Mouse (Mus musculus) embryonic stem cell, embryonic (primary cell): ENCODE data around the gene Sec11a.
"Not testable (repeated sequence)": the region's sequence is repeated elsewhere in the genome, so short reads cannot be mapped to it uniquely, and the experiment has no call there.

Experiments used
- CTCF ChIA-PET, 4 experiments: fragments of 300-600 bp in 2 of 4; fragments of 350-600 bp in 2 of 4; sonication (Branson Sonifier 250); formaldehyde crosslinking; loops; one replicate each; lab custom pipeline; 2022; ENCODE audit warnings: inconsistent platforms in 2 of 4; lab: Charles Lee
- POLR2A ChIA-PET, 4 experiments: fragments of 300-600 bp in 2 of 4; fragments of 350-600 bp in 2 of 4; sonication (Branson Sonifier 250); formaldehyde crosslinking; loops; one replicate each; lab custom pipeline; 2022; ENCODE audit warnings: antibody characterized with exemption in 4 of 4, inconsistent platforms in 1 of 4; lab: Charles Lee

Gene Sec11a

GRCm38 (mm10) chr7:80972920-80973637, 25.5 kb upstream of the Sec11a start:
- POLR2A ChIA-PET, result interaction anchor here in 3 of 4 experiments (0.6 to 0.7 kb wide), 3 partner anchors 18 to 511 kb away, joined by 3 to 7 read pairs (median 4); no protein-coding TSS in a partner anchor
- CTCF ChIA-PET, result interaction anchor here in 2 of 4 experiments (0.6 to 0.9 kb wide), 3 partner anchors 24 to 87 kb away, joined by 3 to 5 read pairs (median 3); partner anchors contain the start of gene Sec11a (in 1 of the 2)

GRCm38 (mm10) chr7:80972082-80972481, 24.5 kb upstream of the Sec11a start:
- ChIA-PET CTCF (no interaction called here), POLR2A (interaction anchor here in 3 of 4 experiments (0.6 to 3.4 kb wide), 3 partner anchors 9 to 21 kb away, joined by 7 to 13 read pairs (median 7); no protein-coding TSS in a partner anchor)

DNA sequence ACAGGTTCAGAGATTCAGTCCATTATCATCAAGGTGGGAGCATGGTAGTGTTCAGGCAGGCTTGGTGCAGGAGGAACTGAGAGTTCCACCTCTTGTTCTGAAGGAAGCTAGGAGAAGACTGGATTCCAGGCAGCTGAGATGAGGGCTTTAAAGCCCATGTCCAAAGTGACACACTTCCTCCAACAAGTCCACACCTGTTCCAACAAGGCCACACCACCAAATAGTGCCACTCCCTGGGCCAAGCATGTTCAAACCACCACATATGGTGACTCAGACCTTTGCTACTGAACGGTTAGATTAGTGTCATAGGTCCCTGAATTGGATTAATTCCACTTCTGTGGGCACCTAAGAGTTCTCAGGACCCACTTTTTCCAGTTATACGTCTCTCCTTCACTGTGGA, 23.8 kb upstream of the Sec11a start:
- POLR2A ChIA-PET, result interaction anchor here in 2 of 4 experiments (0.9 to 3.9 kb wide), 14 partner anchors 9 to 139 kb away, joined by 3 to 33 read pairs (median 4); partner anchors contain the start of genes Alpk3 (in 1 of the 2), Sec11a (in 1 of the 2) and Zfp592 (in 1 of the 2)
- CTCF ChIA-PET, result no interaction called here

- ChIA-PET POLR2A (interaction anchor here in 3 of 4 experiments (0.5 to 3.9 kb wide), 24 partner anchors 8 to 898 kb away, joined by 3 to 33 read pairs (median 4); partner anchors contain the start of genes Alpk3 (in 2 of the 3), Zfp592 (in 2 of the 3) and Sec11a (in 1 of the 3)), CTCF (interaction anchor here in 1 of 4 experiments (1.0 kb wide), 1 partner anchor 82 kb away, joined by 3 read pairs; no protein-coding TSS in a partner anchor)
Measured at GRCm38 (mm10) chr7:80970913-80971312, 23.3 kb upstream of the Sec11a start.

DNA sequence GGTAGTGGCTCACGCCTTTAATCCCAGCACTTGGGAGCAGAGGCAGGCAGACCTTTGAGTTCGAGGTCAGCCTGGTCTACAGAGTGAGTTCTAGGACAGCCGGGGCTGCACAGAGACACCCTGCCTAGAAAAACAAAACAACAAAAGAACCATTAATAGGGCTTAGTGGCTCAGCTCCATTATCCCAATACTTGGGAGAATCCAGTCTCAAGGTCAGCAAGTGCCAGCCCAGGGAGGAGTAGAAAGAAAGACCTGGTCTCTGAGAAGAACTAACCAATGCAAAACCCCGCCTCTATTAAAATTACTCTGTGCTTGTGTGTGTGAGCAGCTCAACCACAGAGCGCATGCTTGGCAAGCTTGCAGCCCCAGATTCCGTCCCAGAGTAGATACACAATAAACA, 15.2 kb upstream of the Sec11a start:
- ChIA-PET POLR2A (interaction anchor here in 3 of 4 experiments (0.5 to 5.4 kb wide), 27 partner anchors 8 to 526 kb away, joined by 3 to 41 read pairs (median 3); partner anchors contain the start of genes Sec11a (in 3 of the 3), Nmb (in 2 of the 3), Wdr73 (in 1 of the 3) and Zfp592 (in 1 of the 3)), CTCF (interaction anchor here in 3 of 4 experiments (0.6 to 1.2 kb wide), 3 partner anchors 14 to 106 kb away, joined by 3 to 19 read pairs (median 4); no protein-coding TSS in a partner anchor)

GRCm38 (mm10) chr7:80959003-80959402, 11.4 kb upstream of the Sec11a start:
- ChIA-PET POLR2A (interaction anchor here in 1 of 4 experiments (2.2 kb wide), 1 partner anchor 11 kb away, joined by 11 read pairs; the partner anchor contains the start of gene Sec11a), CTCF (no interaction called here)

GRCm38 (mm10) chr7:80956891-80957290, 9.3 kb upstream of the Sec11a start:
- CTCF ChIA-PET, result no interaction called here

DNA sequence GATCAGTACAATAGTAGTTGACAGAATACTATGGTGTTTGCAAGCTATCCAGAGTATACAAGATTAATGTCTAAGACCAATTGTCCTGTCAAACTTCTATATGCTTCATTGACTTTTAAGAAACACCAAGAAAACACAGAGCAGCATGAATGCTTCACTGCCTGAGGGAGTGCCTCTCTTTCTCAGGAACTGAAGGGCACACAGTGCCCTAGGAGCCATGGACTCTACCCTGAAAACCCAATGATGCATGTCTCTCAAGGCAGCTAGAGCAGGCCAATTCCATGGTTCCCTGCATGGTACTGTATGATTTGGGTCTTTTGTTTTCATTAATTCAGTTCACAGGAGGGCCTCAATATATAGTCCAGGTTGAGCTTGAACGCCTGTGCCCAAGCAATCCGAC, 6.7 kb upstream of the Sec11a start:
- CTCF ChIA-PET, result no interaction called here

More at GRCm38 (mm10) chr7:80956891-80957290, 9.3 kb upstream of the Sec11a start:
- POLR2A ChIA-PET, result interaction anchor here in 2 of 4 experiments (1.2 to 1.8 kb wide), 3 partner anchors 9 to 108 kb away, joined by 3 to 7 read pairs (median 4); partner anchors contain the start of gene Sec11a (in 1 of the 2)

DNA sequence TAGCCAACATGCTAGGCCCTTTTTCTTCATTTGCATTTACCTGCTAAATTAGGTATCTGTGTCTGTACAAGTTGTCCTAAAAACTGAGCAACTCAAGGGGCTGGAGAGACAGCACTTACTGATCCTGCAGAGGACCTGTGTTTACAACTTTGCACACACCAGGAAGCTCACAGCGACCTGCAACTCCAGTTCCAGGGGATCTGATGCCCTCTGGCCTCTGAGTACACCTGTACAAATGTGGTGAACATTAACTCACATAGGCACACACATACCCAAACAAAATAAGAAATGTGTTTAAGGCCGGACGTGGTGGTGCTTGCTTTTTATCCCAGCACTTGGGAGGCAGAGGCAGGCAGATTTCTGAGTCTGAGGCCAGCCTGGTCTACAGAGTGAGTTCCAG, 4.6 kb upstream of the Sec11a start:
- POLR2A ChIA-PET, result interaction anchor here in 1 of 4 experiments (1.6 kb wide), 1 partner anchor 11 kb away, joined by 3 read pairs; no protein-coding TSS in a partner anchor
- CTCF ChIA-PET, result interaction anchor here in 1 of 4 experiments (1.2 kb wide), 1 partner anchor 69 kb away, joined by 3 read pairs; no protein-coding TSS in a partner anchor

More for the DNA sequence above, 6.7 kb upstream of the Sec11a start:
- POLR2A ChIA-PET, result interaction anchor here in 2 of 4 experiments (0.8 to 1.4 kb wide), 5 partner anchors 9 to 65 kb away, joined by 3 to 8 read pairs (median 3); no protein-coding TSS in a partner anchor

DNA sequence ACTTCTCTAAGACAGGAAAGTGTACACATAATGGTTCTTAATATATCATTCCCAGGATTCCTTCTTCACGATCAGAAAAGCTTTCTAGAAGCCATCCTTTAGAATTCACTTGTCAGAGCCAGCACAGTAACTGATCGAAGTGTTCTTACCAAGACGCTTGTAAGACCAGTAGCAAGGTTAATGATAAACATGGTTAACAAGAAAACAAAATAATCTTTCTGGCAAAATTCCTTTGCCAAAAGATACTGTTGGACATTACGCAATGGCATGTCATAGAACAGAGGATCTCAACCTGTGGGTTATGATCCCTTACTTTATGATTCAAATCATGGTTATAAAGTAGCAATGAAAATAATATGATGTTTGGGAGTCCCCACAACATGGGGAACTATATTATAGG, 3.9 kb upstream of the Sec11a start:
- ChIA-PET CTCF (no interaction called here), POLR2A (no interaction called here)

GRCm38 (mm10) chr7:80939808-80940207, 7.8 kb downstream of the Sec11a start:
- POLR2A ChIA-PET, result interaction anchor here in 2 of 4 experiments (0.7 to 5.7 kb wide), 6 partner anchors 8 to 201 kb away, joined by 3 to 60 read pairs (median 3); partner anchors contain the start of genes Alpk3 (in 1 of the 2) and Sec11a (in 1 of the 2)
- CTCF ChIA-PET, result interaction anchor here in 1 of 4 experiments (1.5 kb wide), 1 partner anchor 121 kb away, joined by 3 read pairs; no protein-coding TSS in a partner anchor

DNA sequence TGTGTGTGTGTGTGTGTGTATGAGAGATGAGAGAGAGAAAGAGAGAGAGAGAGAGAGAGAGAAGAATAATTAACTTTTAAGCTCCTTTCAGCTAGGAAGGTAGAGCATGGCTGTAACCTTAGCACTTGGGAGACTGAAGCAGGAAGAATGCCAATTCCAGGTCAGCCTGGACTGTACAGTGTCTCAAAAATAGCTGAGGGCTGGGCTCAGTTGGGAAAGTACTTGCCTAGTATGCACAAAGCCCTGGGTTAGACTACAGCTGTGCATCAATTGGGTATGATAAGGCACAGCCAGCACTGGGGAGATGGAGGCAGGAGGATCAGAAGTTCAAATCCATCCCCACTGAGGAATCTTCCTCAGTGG, 10.3 kb downstream of the Sec11a start:
- POLR2A ChIA-PET, result interaction anchor here (0.6 to 5.7 kb wide), 7 partner anchors 10 to 76 kb away, joined by 3 to 60 read pairs (median 3); partner anchors contain the start of genes Sec11a (in 2 of the 4) and Zscan2 (in 1 of the 4)
- CTCF ChIA-PET, result not testable (repeated sequence)

DNA sequence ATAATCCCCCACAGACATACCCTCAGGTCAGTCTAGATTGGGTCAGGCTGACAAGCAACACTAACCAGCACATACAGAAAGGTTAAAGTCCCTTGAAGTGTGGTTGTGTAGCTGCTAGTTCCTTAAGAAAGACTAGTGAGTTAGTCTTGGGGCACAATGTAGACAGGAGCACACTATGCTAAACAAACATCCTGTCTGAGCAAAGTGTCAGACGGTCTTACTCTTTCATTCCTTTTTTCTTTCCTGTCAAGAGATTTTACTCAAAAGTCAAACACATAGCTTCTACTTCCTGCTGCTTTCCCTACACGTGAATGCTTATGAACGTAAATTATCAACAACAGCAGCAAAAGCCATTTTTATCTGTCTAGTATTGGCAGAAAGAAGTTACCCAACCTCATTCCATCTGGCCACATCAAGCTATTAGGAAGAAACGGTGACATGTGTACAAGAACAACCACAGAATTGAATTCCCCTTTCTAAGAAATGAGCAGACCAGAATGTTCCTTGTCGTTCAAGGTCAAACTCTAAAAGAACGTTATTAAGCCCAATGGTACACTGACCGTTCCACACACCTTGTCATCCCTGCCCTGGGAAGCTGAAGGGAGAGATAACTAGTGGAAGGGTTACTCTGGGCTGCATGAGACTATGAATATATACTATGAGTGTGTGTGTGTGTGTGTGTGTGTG, 10.8 kb downstream of the Sec11a start:
- CTCF ChIA-PET, result not testable (repeated sequence)
- POLR2A ChIA-PET, result interaction anchor here in 3 of 4 experiments (0.6 to 5.7 kb wide), 9 partner anchors 8 to 76 kb away, joined by 3 to 60 read pairs (median 3); partner anchors contain the start of genes Sec11a (in 2 of the 3) and Zscan2 (in 1 of the 3)

GRCm38 (mm10) chr7:80935834-80936233, 11.7 kb downstream of the Sec11a start:
- ChIA-PET POLR2A (interaction anchor here in 2 of 4 experiments (0.7 to 5.7 kb wide), 11 partner anchors 8 to 166 kb away, joined by 3 to 60 read pairs (median 3); partner anchors contain the start of genes Sec11a (in 2 of the 2) and Alpk3 (in 1 of the 2)), CTCF (no interaction called here)

- ChIA-PET CTCF (interaction anchor here in 1 of 4 experiments (0.7 kb wide), 3 partner anchors 13 to 143 kb away, joined by 3 read pairs; no protein-coding TSS in a partner anchor), POLR2A (interaction anchor here in 3 of 4 experiments (0.7 to 4.5 kb wide), 14 partner anchors 12 to 373 kb away, joined by 3 to 17 read pairs (median 6); partner anchors contain the start of genes Sec11a (in 2 of the 3) and Wdr73 (in 1 of the 3))
Measured at GRCm38 (mm10) chr7:80932777-80933176, 14.8 kb downstream of the Sec11a start.

DNA sequence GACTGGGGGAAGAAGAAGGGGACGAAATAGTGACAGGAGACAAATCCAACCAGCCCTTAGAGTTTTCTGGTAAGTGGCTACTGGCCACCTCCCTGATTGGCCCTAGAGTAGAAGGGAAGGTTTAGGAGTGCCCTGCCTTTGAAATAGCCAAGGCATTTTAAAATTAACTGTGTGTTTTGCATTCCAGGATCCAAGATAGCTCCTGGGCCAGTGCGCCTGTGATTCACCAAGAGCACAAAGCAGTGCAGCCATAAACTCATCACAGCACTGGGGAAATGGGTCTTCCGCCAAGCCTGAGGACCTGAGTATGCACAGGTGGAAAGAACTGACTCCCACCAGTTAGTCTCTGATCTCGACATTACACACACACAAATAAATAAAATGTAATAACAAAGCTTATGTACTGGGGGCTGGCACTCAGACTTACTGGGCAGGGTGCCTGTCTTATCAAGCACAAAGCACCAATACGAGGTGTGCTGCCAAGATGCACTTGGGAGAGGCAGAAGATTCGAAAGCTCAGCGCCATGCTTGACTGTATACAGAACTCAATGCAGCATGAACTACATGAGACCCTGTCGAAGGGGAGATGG, 15.9 kb downstream of the Sec11a start:
- ChIA-PET CTCF (interaction anchor here in 1 of 4 experiments (0.9 kb wide), 1 partner anchor 129 kb away, joined by 3 read pairs; no protein-coding TSS in a partner anchor), POLR2A (interaction anchor here in 2 of 4 experiments (0.9 to 4.5 kb wide), 14 partner anchors 8 to 529 kb away, joined by 3 to 17 read pairs (median 4); partner anchors contain the start of genes Sec11a (in 2 of the 2), Nmb (in 1 of the 2) and Wdr73 (in 1 of the 2))

DNA sequence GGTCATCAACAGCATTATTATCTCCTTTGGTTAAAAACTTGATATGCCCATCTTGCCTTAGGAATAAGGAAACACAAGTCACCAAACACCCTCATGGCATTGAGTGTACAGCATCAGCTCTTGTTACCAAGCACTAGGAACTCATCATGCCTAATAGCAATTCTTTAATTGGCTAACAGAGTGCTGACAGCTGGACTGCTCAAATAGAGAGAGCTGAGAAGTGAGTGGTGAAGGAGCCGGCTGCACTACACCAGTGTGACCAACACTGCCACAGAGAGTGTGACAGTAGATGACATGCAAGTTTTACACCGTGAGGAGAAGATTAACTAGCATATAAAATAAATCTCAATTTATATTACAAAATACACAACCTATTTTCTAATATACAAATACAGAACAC, 24.4 kb downstream of the Sec11a start:
- POLR2A ChIA-PET, result interaction anchor here in 1 of 4 experiments (1.0 to 4.6 kb wide), 3 partner anchors 9 to 69 kb away, joined by 3 to 19 read pairs (median 8); no protein-coding TSS in a partner anchor

More for the DNA sequence above, 24.4 kb downstream of the Sec11a start:
- CTCF ChIA-PET, result no interaction called here
